Mouse (Mus musculus): ENCODE measurements around the gene Sprr2b. TPM values are rescaled to one million over a fixed set of nuclear protein-coding genes. Genes with fewer than 3 reads are reported as not detected.
"Not testable (repeated sequence)": the region's sequence is repeated elsewhere in the genome, so short reads cannot be mapped to it uniquely, and the experiment has no call there.

The Sprr2b gene
- 0.51 and 0.96 TPM in 2 replicates for polyA plus RNA-seq (2015; fragmentation: Nextera tagmentation; extraction: Ambion mirVana)

DNA sequence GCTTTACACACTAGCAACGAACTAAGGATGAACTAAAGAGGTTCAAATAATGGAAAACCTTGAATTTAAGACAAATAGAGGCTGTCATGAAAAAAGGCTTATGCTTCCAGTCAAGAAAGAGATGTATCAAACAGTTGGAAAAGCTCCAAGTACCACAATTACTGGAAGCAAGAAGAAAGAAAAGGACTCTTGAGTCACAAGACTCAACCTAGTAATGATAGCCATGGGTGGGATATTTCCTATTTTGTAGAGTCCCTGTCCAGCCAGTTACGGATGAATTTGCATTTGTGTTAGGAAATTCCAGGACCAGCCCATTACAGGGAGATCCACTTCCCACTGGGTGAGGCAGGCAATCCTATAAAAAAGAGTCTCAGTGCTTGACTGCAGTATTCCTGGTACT, at the start of gene Sprr2b:
Gene Sprr2b (plus strand): TSS at position 301 of the 400 bp plus-strand sequence.
- DNase-seq (ENCODE audit: low spot score) = no peak

DNA sequence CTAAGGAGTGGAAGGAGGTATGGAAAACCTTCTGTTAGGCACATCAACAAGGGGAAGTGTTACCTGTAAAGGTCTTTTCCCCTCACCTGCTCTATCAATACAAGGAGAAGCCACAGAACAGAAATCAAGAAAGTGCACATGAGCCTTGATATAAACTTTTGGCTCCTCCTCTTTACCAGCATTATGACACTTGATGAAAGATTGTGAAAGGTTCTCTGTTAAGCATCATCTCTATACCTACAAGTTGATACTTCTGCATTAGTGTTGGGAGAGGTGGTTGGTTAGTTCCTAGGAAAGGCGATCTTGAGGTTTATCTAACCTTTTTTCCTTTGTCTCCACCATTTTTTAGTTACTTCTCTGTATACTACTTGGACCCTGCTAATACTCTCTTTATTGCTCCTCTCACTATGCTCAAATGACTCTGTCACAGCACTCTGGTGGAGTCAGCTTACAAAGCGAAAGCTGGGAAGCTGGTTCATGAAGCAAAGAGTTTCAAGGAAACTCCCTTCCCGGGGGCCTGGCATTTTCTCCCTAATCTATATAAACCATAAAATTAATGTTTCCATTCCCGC, 44.9 kb upstream of the Sprr2b start:
- not testable (repeated sequence) for DNase-seq (ENCODE audit: low spot score)

DNA sequence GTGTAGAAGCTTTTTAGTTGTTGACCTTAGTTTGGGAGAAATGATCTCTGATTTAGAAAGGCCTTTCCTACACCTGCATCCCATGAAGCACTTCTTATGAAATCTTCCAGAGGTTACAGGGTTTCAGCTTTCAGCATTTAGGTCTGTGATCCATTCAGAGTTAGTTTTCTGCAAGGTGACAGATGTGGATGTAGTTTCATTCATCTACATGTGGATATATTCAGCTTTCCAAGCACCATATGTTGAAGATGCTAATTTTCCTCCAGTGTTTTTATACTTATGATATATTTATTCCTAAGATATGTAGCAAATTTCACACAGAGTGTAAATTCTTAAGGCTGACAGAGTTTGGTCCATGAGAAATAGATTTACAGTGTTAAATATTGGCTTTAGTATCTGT, 42.9 kb upstream of the Sprr2b start:
- DNase-seq (ENCODE audit: low spot score) = not testable (repeated sequence)

DNA sequence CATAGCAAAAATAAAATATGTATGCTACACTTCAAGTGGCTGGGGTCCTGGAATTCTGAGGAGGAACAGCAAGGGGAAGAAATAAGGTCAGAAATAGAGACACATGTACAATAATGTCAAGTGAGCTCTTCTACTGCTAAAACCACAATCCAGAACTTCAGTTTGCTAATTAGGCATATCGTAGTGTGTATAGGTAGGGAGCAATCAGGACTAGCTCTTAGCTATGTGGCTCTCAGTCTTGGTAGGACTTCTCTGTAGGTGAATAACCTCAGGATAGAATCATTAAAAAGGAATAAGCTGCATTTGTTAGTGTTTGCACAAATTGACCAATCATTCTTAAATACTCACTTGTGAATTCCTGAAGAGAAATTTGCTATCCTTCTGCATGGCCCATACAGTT, 42.4 kb upstream of the Sprr2b start:
- DNase-seq (ENCODE audit: low spot score) = not testable (repeated sequence)

DNA sequence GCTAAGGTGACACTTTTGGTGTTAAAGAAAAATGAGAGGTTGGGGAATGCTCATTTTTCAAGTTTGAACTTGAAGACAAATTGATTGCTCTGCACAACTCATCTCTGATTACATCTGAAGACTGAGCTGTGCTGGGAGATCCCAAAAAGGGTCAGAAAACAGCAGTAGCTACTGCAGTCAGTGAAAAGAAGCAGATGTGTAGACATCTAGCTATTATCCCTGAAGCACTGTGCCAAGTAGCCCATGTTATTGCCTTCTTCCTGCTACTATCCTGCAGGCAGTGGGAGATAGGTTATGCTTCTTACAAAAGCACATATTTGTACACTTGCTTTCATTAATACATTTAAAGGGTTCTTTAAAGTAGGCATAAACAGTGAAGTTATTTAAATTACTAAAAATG, 36.8 kb upstream of the Sprr2b start:
- DNase-seq (ENCODE audit: low spot score) = not testable (repeated sequence)

DNA sequence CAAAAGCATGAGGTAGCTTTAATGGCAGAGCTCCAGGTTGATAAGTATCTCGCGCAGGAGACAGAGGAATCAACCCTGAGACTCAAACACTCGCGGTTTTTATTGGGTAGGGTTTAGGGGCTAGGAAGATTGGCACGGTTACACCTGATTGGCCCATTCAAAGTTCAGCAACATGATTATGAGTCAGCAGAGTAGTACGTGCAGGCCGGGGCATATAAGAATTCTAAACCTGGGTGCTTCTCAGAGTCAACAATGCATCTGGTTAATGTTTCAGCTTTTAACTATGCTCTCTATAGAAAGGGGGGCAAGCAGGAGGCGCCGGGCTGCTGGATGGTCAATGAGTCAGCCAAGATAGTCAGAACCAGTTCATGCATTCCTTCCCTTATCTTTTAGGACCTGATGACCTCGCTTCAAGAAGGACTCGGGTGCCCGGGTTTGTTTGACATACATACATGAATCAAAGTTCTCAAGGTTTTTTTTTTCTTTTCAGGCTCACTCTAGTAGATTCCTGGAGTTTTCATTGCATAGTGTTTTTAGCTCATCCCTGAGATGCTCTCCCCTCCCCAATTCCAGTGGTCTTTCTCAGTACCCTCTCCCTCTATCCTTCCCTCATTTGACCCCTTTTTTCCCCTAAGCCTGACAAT, 35.3 kb upstream of the Sprr2b start:
- DNase-seq (ENCODE audit: low spot score) = not testable (repeated sequence)

DNA sequence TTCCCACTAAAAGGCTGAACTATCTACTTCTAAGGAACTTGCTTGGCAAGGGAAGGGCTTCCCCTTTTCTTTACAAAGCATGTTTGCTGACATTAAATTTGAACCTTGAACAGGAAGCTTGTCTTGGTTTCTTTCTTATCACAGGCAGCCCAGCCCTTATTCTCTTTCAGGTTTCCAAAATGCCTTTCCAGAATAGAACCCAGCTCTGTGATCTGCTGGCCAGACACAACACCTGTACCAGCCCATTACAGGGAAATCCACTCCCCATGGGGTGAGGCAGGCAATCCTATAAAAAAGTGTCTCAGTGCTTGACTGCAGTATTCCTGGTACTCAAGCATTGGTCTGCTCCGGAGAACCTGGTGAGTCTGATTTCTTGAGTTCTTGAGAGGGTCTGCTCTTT, 31.3 kb upstream of the Sprr2b start, which contains the start of gene Sprr2a3:
Gene Sprr2a3 (plus strand): TSS at position 317 of the 400 bp plus-strand sequence.
- not testable (repeated sequence) for DNase-seq (ENCODE audit: low spot score)

DNA sequence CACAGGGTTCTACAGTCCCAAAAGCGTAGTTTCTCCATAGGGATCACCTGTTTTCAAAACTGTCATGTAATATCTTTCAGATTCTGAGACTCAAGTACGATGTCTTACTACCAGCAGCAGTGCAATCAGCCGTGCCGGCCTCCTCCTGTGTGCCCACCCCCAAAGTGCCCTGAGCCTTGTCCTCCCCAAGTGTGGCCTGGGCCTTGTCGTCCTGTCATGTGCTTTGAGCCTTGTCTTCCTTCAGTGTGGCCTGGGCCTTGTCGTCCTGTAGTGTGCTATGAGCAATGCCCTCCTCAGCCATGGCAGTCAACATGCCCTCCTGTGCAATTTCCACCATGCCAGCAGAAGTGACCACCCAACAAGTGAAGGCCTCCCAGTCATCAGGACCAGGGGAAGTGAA, 27.9 kb upstream of the Sprr2b start:
- not testable (repeated sequence) for DNase-seq (ENCODE audit: low spot score)

DNA sequence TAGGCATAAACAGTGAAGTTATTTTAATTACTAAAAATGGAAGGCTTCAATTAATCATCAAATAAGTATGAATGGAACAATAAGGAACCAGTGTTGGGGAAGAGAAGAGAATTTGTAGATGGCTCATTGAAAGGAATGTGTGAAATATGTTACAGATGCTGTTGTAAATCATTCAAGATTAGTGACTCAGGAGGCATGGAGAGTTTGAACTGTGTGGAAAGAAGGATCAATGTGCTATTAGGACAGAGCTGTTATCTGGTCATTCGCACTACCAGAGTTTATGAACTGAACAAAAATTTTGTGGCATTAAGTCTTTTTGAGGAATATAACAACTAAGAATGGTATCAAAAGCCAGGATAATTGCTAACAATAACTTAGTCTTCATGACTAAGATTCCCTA, 9.0 kb upstream of the Sprr2b start:
- no peak for DNase-seq (ENCODE audit: low spot score)

DNA sequence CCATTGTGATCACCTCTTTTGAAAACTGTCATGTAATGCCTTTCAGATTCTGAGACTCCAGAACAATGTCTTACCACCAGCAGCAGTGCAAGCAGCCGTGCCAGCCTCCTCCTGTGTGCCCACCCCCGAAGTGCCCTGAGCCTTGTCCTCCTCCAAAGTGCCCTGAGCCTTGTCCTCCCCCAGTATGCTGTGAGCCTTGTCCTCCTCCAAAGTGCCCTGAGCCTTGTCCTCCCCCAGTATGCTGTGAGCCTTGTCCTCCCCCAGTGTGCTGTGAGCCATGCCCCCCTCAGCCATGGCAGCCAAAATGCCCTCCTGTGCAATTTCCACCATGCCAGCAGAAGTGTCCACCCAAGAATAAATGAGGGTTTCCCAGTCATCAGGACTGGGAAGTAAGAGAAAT, 964 bp downstream of the Sprr2b start:
- no peak for DNase-seq (ENCODE audit: low spot score)

DNA sequence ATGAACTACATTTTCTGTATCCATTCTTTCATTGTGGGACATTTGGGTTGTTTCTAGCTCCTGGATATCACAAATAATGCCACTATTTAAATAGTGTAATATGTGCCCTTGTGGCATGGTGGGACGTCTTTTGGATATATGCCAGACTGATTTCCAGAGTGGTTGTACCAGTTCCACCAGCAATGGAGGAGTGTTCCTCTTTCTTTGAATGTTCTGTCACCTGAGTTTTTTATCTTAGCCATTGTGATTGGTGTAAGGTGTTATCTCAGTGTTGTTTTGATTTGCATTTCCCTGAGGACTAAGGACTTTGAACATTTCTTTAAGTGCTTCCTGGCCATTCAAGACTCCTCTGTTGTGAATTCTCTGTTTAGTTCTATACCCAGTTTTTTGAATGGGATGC, 19.9 kb downstream of the Sprr2b start:
- no peak for DNase-seq (ENCODE audit: low spot score)

DNA sequence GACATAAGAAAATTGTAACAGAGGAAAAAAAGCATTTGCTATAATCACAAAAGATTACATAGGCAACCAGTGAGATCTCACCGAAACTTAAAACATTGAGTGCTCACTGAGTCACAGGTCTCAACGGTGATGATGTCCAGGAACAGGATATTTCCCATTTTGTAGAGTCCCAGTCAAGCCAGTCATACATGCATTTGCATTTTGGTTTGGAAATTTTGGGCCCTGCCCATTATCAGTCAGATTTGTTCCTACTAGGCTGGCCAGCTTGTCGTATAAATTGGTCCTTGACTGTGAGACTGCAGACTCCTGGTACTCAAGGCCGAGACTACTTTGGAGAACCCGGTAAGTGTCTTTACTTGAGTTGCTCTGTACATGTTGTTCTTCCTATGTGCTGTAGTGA, 22.4 kb downstream of the Sprr2b start, which contains the start of gene Sprr2d:
Gene Sprr2d (plus strand): TSS at position 301 of the 400 bp plus-strand sequence.
- DNase-seq (ENCODE audit: low spot score) = no peak

DNA sequence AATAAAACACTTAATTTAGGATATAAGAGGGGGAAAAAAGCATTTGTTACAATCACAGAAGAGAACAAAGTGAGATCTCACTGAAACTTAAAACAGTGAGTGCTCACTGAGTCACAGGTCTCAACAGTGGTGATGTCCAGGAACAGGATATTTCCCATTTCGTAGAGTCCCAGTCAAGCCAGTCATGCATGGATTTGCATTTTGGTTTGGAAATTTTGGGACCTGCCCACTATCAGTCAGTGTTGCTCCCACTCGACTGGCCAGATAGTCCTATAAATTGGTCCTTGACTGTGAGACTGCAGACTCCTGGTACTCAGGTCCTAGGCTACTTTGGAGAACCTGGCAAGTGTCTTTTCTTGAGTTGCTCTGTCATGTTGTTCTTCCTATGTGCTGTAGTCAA, 35.4 kb downstream of the Sprr2b start, which contains the start of gene Sprr2e:
Gene Sprr2e (plus strand): TSS at position 301 of the 400 bp plus-strand sequence.
- DNase-seq (ENCODE audit: low spot score) = no peak

DNA sequence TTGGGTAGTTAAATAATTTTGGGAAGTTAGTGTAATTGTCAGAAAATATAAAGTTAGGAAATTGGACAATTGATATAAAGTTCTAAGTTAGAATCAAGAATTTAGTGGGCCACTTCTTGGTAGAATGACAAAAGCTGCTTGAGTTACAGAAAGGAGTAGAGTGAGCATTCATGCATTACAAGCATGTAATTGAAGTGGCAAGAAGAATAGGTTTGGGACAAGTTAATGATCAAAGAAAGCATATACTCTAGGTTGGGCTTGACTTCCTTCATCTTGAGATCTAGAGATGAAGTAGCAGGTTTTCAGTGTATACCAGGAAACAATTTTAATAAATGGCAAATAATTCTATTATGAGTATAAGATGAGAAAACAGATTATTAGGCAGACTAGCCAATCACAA, 45.2 kb downstream of the Sprr2b start:
- DNase-seq (ENCODE audit: low spot score) = no peak

DNA sequence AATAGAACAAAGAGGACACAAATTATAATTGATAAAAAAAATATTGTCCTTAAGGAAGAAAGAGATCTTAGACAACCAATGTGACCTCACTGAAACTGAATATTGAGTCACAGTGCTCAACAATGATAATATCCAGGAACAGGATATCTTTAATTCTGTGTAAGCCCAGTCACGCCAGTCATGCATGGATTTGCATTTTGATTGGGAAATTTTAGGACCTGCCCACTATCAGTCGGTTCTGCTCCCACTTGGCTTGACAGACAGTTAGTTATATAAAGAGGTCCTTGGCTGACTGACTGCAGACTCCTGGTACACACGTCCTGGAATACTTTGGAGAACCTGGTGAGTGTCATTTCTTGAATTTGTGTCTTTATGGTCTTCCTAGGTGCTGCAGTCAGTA, 48.5 kb downstream of the Sprr2b start, which contains the start of gene Sprr2f:
Gene Sprr2f (plus strand): TSS at position 301 of the 400 bp plus-strand sequence.
- DNase-seq (ENCODE audit: low spot score) = no peak

Other genes with a start within 250 kb of the Sprr2b start
- 0.30 and 0.78 TPM in 2 replicates for gene Lor, start 233.5 kb upstream of the Sprr2b start, polyA plus RNA-seq (2015; fragmentation: Nextera tagmentation; extraction: Ambion mirVana)
- gene Prr9, start 192.7 kb upstream of the Sprr2b start, polyA plus RNA-seq (2015; fragmentation: Nextera tagmentation; extraction: Ambion mirVana) = 0.61 and 0.67 TPM in 2 replicates
- not detected in 2 replicates for gene Lelp1, start 173.9 kb upstream of the Sprr2b start, polyA plus RNA-seq (2015; fragmentation: Nextera tagmentation; extraction: Ambion mirVana)
- 2.0 and 2.5 TPM in 2 replicates for gene Sprr2a1, start 100.8 kb upstream of the Sprr2b start, polyA plus RNA-seq (2015; fragmentation: Nextera tagmentation; extraction: Ambion mirVana)
- gene Sprr2a2, start 100.7 kb upstream of the Sprr2b start, polyA plus RNA-seq (2015; fragmentation: Nextera tagmentation; extraction: Ambion mirVana) = 246 and 255 TPM in 2 replicates
- gene Sprr2a3, start 31.2 kb upstream of the Sprr2b start, polyA plus RNA-seq (2015; fragmentation: Nextera tagmentation; extraction: Ambion mirVana) = 17.8 and 22.9 TPM in 2 replicates
- gene Sprr2d, start 22.5 kb downstream of the Sprr2b start, polyA plus RNA-seq (2015; fragmentation: Nextera tagmentation; extraction: Ambion mirVana) = 1.1 and 1.4 TPM in 2 replicates
- 0.22 and 0.38 TPM in 2 replicates for gene Sprr2e, start 35.5 kb downstream of the Sprr2b start, polyA plus RNA-seq (2015; fragmentation: Nextera tagmentation; extraction: Ambion mirVana)
- gene Sprr2f, start 48.6 kb downstream of the Sprr2b start, polyA plus RNA-seq (2015; fragmentation: Nextera tagmentation; extraction: Ambion mirVana) = 1.3 and 1.5 TPM in 2 replicates
- gene Sprr2h, start 69.1 kb downstream of the Sprr2b start, polyA plus RNA-seq (2015; fragmentation: Nextera tagmentation; extraction: Ambion mirVana) = 0.39 TPM in 1 of 2 replicates, not detected in the other
- 1.7 and 2.3 TPM in 2 replicates for gene Sprr2i, start 91.4 kb downstream of the Sprr2b start, polyA plus RNA-seq (2015; fragmentation: Nextera tagmentation; extraction: Ambion mirVana)
- 0.19 and 0.29 TPM in 2 replicates for gene Sprr2j-ps, start 101.5 kb downstream of the Sprr2b start, polyA plus RNA-seq (2015; fragmentation: Nextera tagmentation; extraction: Ambion mirVana)
- 9.3 and 9.4 TPM in 2 replicates for gene Gm9774, start 112.8 kb downstream of the Sprr2b start, polyA plus RNA-seq (2015; fragmentation: Nextera tagmentation; extraction: Ambion mirVana)
- 0.46 and 0.49 TPM in 2 replicates for gene Sprr2k, start 116.0 kb downstream of the Sprr2b start, polyA plus RNA-seq (2015; fragmentation: Nextera tagmentation; extraction: Ambion mirVana)
- 0.68 and 1.1 TPM in 2 replicates for gene Sprr1b, start 122.2 kb downstream of the Sprr2b start, polyA plus RNA-seq (2015; fragmentation: Nextera tagmentation; extraction: Ambion mirVana)
- 1.4 TPM in 1 of 2 replicates, not detected in the other for gene Sprr3, start 142.1 kb downstream of the Sprr2b start, polyA plus RNA-seq (2015; fragmentation: Nextera tagmentation; extraction: Ambion mirVana)
- gene Sprr1a, start 169.3 kb downstream of the Sprr2b start, polyA plus RNA-seq (2015; fragmentation: Nextera tagmentation; extraction: Ambion mirVana) = 14.9 and 17.7 TPM in 2 replicates
- 1.1 TPM in 1 of 2 replicates, not detected in the other for gene Sprr4, start 183.9 kb downstream of the Sprr2b start, polyA plus RNA-seq (2015; fragmentation: Nextera tagmentation; extraction: Ambion mirVana)
- 0.46 TPM in 1 of 2 replicates, not detected in the other for gene 2310046K23Rik, start 217.9 kb downstream of the Sprr2b start, polyA plus RNA-seq (2015; fragmentation: Nextera tagmentation; extraction: Ambion mirVana)

Measured in thymus, postnatal 0 days (tissue).